Mouse (Mus musculus) myocyte (in vitro differentiated cells): ENCODE data around the gene Plekhh2. TPM values are rescaled to one million over a fixed set of nuclear protein-coding genes. Genes with fewer than 3 reads are reported as not detected.

Source experiments
- H3K27me3 ChIP-seq: one replicate; pipeline ENCODE4 v1.6.1; 2011; ENCODE audit not compliant: control insufficient read depth, insufficient read depth, insufficient read length
- H3K36me3 ChIP-seq: one replicate; pipeline ENCODE4 v1.6.1; 2011; ENCODE audit not compliant: control insufficient read depth, insufficient read depth
- H3K4me2 ChIP-seq: one replicate; pipeline ENCODE4 v1.6.1; 2011; ENCODE audit warnings: low read depth, control low read depth
- H3K4me3 ChIP-seq: one replicate; pipeline ENCODE4 v1.5.1; 2011; ENCODE audit warnings: mild to moderate bottlenecking, control low read depth, moderate library complexity
- H3K79me2 ChIP-seq: one replicate; pipeline ENCODE4 v1.6.1; 2011; ENCODE audit not compliant: control insufficient read depth, insufficient read depth
- H3ac ChIP-seq: one replicate; pipeline ENCODE4 v1.6.1; 2011; ENCODE audit not compliant: control insufficient read depth, insufficient read length
- CEBPB ChIP-seq: IDR thresholded peaks from 2 replicates; pipeline ENCODE4 v1.6.1; 2011; ENCODE audit warnings: mild to moderate bottlenecking, moderate library complexity; ENCODE audit not compliant: poor library complexity, insufficient read depth, severe bottlenecking
- E2F4 ChIP-seq: IDR thresholded peaks from one replicate; pipeline ENCODE4 v1.6.1; 2011; ENCODE audit warnings: mild to moderate bottlenecking, control low read depth, moderate library complexity; ENCODE audit not compliant: insufficient read depth
- MAX ChIP-seq: IDR thresholded peaks from one replicate; pipeline ENCODE4 v1.6.1; 2011; ENCODE audit warnings: low read depth, mild to moderate bottlenecking, control low read depth
- MYOD1 ChIP-seq, 3 experiments: IDR thresholded peaks; one replicate each; pipeline ENCODE4 v1.6.1; 2011; ENCODE audit warnings: control low read depth in 2 of 3, low read depth in 2 of 3, mild to moderate bottlenecking in 2 of 3, moderate library complexity in 1 of 3; ENCODE audit not compliant: insufficient read length in 2 of 3, control insufficient read depth in 1 of 3
- MYOG ChIP-seq, 3 experiments: IDR thresholded peaks; one replicate each; pipeline ENCODE4 v1.6.1; 2011; ENCODE audit warnings: control low read depth in 2 of 3, low read depth in 2 of 3, mild to moderate bottlenecking in 2 of 3; ENCODE audit not compliant: insufficient read length in 2 of 3, control insufficient read depth in 1 of 3, insufficient read depth in 1 of 3
- POLR2A ChIP-seq: IDR thresholded peaks from one replicate; pipeline ENCODE4 v1.6.1; 2011; ENCODE audit warnings: low read depth, mild to moderate bottlenecking, control low read depth, moderate library complexity; ENCODE audit not compliant: insufficient read length
- POLR2AphosphoS2 ChIP-seq: IDR thresholded peaks from one replicate; pipeline ENCODE4 v1.6.1; 2011; ENCODE audit warnings: low read depth, control low read depth; ENCODE audit not compliant: insufficient read length
- REST ChIP-seq: IDR thresholded peaks from one replicate; pipeline ENCODE4 v1.6.1; 2011; ENCODE audit warnings: mild to moderate bottlenecking, control low read depth, moderate library complexity; ENCODE audit not compliant: insufficient read depth, insufficient read length
- SRF ChIP-seq: IDR thresholded peaks from one replicate; pipeline ENCODE4 v1.6.1; 2011; ENCODE audit warnings: low read depth; ENCODE audit not compliant: control insufficient read depth, insufficient read length
- TCF12 ChIP-seq: IDR thresholded peaks from one replicate; pipeline ENCODE4 v1.6.1; 2011; ENCODE audit warnings: mild to moderate bottlenecking, control low read depth; ENCODE audit not compliant: poor library complexity, insufficient read depth, severe bottlenecking
- TCF3 ChIP-seq: IDR thresholded peaks from one replicate; pipeline ENCODE4 v1.6.1; 2011; ENCODE audit warnings: low read depth, control low read depth; ENCODE audit not compliant: insufficient read length
- USF1 ChIP-seq: IDR thresholded peaks from one replicate; pipeline ENCODE4 v1.6.1; 2011; ENCODE audit warnings: low read depth, mild to moderate bottlenecking, control low read depth, moderate library complexity
- polyA plus RNA-seq: library from polyadenylated mRNA; unstranded; fragments of >200 nt; fragmentation: generic; extraction: Trizol; gene quantifications from one replicate; pipeline ENCODE4 v1.2.1, GENCODE M21; 2012; ENCODE audit warnings: missing spikeins

Gene Plekhh2
- polyA plus RNA-seq, 1 experiment = 6.4 TPM

GRCm38 (mm10) chr17:84573940-84574339 lies 62.2 kb downstream of the Plekhh2 start:
- H3K27me3 ChIP-seq = no peaks in the 10 kb centered on the region
- H3K36me3 ChIP-seq = peaks cover 7% of the 10 kb centered on the region
- H3K4me3 ChIP-seq = no peak overlapping the region
- H3ac ChIP-seq = no peak overlapping the region
- no peaks in the 10 kb centered on the region for H3K79me2 ChIP-seq
- H3K4me2 ChIP-seq = peak overlapping the region; percentile 81
- no peak for TF ChIP-seq E2F4
- no peak for TF ChIP-seq MAX
- no peak for TF ChIP-seq MYOG (IDR thresholded peaks at IDR 0.05; ENCODE audit: control insufficient read depth in 1 of 3, insufficient read depth in 1 of 3, insufficient read length in 2 of 3, low read depth in 2 of 3)
- no peak for TF ChIP-seq USF1
- TF ChIP-seq TCF3 = no peak
- no peak for TF ChIP-seq POLR2A
- TF ChIP-seq SRF = no peak
- TF ChIP-seq REST = no peak
- TF ChIP-seq MYOD1 (IDR thresholded peaks at IDR 0.05; ENCODE audit: control insufficient read depth in 1 of 3, insufficient read length in 2 of 3, low read depth in 2 of 3) = peak in 2 of 3 experiments; percentile 39 to 58

GRCm38 (mm10) chr17:84575108-84575507 lies 63.4 kb downstream of the Plekhh2 start:
- no peaks in the 10 kb centered on the region for H3K36me3 ChIP-seq
- H3K4me2 ChIP-seq = peak overlapping the region; percentile 81
- no peak overlapping the region for H3K4me3 ChIP-seq
- TF ChIP-seq TCF12 (no peak), SRF (no peak), POLR2AphosphoS2 (no peak), POLR2A (no peak), E2F4 (no peak), MAX (no peak), CEBPB (no peak), MYOG (IDR thresholded peaks at IDR 0.05; ENCODE audit: control insufficient read depth in 1 of 3, insufficient read depth in 1 of 3, insufficient read length in 2 of 3, low read depth in 2 of 3) (no peak), MYOD1 (IDR thresholded peaks at IDR 0.05; ENCODE audit: control insufficient read depth in 1 of 3, insufficient read length in 2 of 3, low read depth in 2 of 3) (no peak), REST (no peak), TCF3 (no peak), USF1 (no peak)
- no peak overlapping the region for H3ac ChIP-seq
- no peaks in the 10 kb centered on the region for H3K27me3 ChIP-seq
- no peaks in the 10 kb centered on the region for H3K79me2 ChIP-seq

GRCm38 (mm10) chr17:84576621-84577293 lies 65.1 kb downstream of the Plekhh2 start:
- Histone ChIP-seq H3K4me3 (no peak overlapping the region), H3K4me2 (peak overlapping the region; percentile 59), H3K79me2 (no peaks in the 10 kb centered on the region), H3K27me3 (no peaks in the 10 kb centered on the region), H3ac (no peak overlapping the region), H3K36me3 (no peaks in the 10 kb centered on the region)
- TF ChIP-seq CEBPB (peak; percentile 64), TCF12 (no peak), USF1 (peak; percentile 77), MYOD1 (IDR thresholded peaks at IDR 0.05; ENCODE audit: control insufficient read depth in 1 of 3, insufficient read length in 2 of 3, low read depth in 2 of 3) (peak in 1 of 3 experiments; percentile 49)

GRCm38 (mm10) chr17:84579249-84579648 lies 67.6 kb downstream of the Plekhh2 start:
- Histone ChIP-seq H3K4me2 (no peak overlapping the region), H3K27me3 (no peaks in the 10 kb centered on the region)
- TF ChIP-seq MAX = no peak
- no peak for TF ChIP-seq TCF3
- no peak for TF ChIP-seq TCF12

GRCm38 (mm10) chr17:84579817-84580216 lies 68.1 kb downstream of the Plekhh2 start:
- Histone ChIP-seq H3K79me2 (no peaks in the 10 kb centered on the region), H3K4me2 (no peak overlapping the region), H3K27me3 (no peaks in the 10 kb centered on the region), H3K36me3 (no peaks in the 10 kb centered on the region), H3ac (no peak overlapping the region), H3K4me3 (no peak overlapping the region)
- no peak for TF ChIP-seq MYOG (IDR thresholded peaks at IDR 0.05; ENCODE audit: control insufficient read depth in 1 of 3, insufficient read depth in 1 of 3, insufficient read length in 2 of 3, low read depth in 2 of 3)
- no peak for TF ChIP-seq POLR2A
- TF ChIP-seq CEBPB = no peak
- no peak for TF ChIP-seq POLR2AphosphoS2
- TF ChIP-seq REST = no peak
- no peak for TF ChIP-seq USF1
- TF ChIP-seq TCF3 = no peak

More at GRCm38 (mm10) chr17:84579249-84579648, 67.6 kb downstream of the Plekhh2 start:
- no peaks in the 10 kb centered on the region for H3K79me2 ChIP-seq
- no peak overlapping the region for H3K4me3 ChIP-seq
- H3ac ChIP-seq = no peak overlapping the region
- no peaks in the 10 kb centered on the region for H3K36me3 ChIP-seq
